Mouse (Mus musculus) embryonic facial prominence, embryonic 14.5 days (tissue): ENCODE data around the gene Gm17542. TPM values are rescaled to one million over a fixed set of nuclear protein-coding genes. Genes with fewer than 3 reads are reported as not detected.
"Not testable (repeated sequence)": the region's sequence is repeated elsewhere in the genome, so short reads cannot be mapped to it uniquely, and the experiment has no call there.

Source experiments
- ATAC-seq: fragments of 200-750 bp; cut with Nextera tagmentation; 2 replicates; pipeline ENCODE4 v1.8.0; 2017; ENCODE audit warnings: low read depth, moderate number of reproducible peaks, moderate TSS enrichment
- DNase-seq: peaks from one replicate; pipeline ENCODE4 v3.0.0-alpha.2; 2015; ENCODE audit warnings: low spot score
- H3K27ac ChIP-seq: fragments of 300-500 bp; sonication (generic); replicated peaks from 2 replicates; pipeline ENCODE4 v1.5.1; 2014; ENCODE audit warnings: low read depth, mild to moderate bottlenecking, low read length, moderate library complexity
- H3K27me3 ChIP-seq: fragments of 300-500 bp; sonication (generic); replicated peaks from 2 replicates; pipeline ENCODE4 v1.6.1; 2014; ENCODE audit warnings: low read length; ENCODE audit not compliant: control insufficient read depth, insufficient read depth
- H3K36me3 ChIP-seq: fragments of 300-500 bp; sonication (generic); 2 replicates; pipeline ENCODE4 v1.6.1; 2014; ENCODE audit warnings: low read length, mixed read lengths; ENCODE audit not compliant: control insufficient read depth, insufficient read depth
- H3K4me1 ChIP-seq: fragments of 300-500 bp; sonication (generic); 2 replicates; pipeline ENCODE4 v1.6.1; 2014; ENCODE audit warnings: antibody characterized with exemption, low read length; ENCODE audit not compliant: control insufficient read depth, insufficient read depth
- H3K4me2 ChIP-seq: fragments of 300-500 bp; sonication (generic); 2 replicates; pipeline ENCODE4 v1.6.1; 2014; ENCODE audit warnings: low read depth, mild to moderate bottlenecking, low read length, moderate library complexity, mixed read lengths
- H3K4me3 ChIP-seq: fragments of 300-500 bp; sonication (generic); 2 replicates; pipeline ENCODE4 v1.5.1; 2014; ENCODE audit warnings: low read depth, mild to moderate bottlenecking, low read length
- H3K9ac ChIP-seq: fragments of 300-500 bp; sonication (generic); 2 replicates; pipeline ENCODE4 v1.6.1; 2014; ENCODE audit warnings: low read depth, mild to moderate bottlenecking, low read length, moderate library complexity, mixed read lengths
- H3K9me3 ChIP-seq: fragments of 300-500 bp; sonication (generic); 2 replicates; pipeline ENCODE4 v1.6.1; 2016; ENCODE audit warnings: low read length; ENCODE audit not compliant: control insufficient read depth
- WGBS: fragments of 180-500 bp; shearing (Covaris S2); extraction: QIAGEN DNeasy Blood & Tissue Kit; methylation state at CpG from one replicate; pipeline ENCODE4 v1.1.7; 2014; 5-methylcytosine and 5-hydroxymethylcytosine counted together
- polyA plus RNA-seq: library from polyadenylated mRNA; unstranded; fragments of >200 nt; fragmentation: Nextera tagmentation; extraction: Ambion mirVana; gene quantifications from 2 replicates; pipeline ENCODE4 v1.2.1, GENCODE M21; 2014

Gene Gm17542
- polyA plus RNA-seq = not detected in 2 replicates

DNA sequence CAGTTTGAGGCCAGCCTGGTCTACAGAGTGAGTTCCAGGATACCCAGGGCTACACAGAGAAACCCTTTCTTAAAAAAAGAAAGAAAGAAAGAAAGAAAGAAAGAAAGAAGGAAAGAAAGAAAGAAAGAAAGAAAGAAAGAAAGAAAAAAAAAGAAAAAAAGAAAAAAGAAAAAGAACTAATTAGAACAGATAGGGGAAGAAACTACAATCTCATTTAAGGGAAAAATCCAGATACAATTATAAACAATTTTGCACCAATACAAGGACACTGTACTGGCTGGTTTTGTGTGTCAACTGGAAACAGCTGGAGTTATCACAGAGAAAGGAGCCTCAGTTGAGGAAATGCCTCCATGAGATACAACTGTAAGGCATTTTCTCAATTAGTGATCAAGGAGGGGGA lies at the start of gene Gm17542:
Gm17542 (minus strand) TSS at position 101 of the 400 bp plus-strand sequence.
- H3K4me2 ChIP-seq, H3K4me1 ChIP-seq, H3K9me3 ChIP-seq, H3K27ac ChIP-seq, H3K27me3 ChIP-seq, ATAC-seq, H3K36me3 ChIP-seq, H3K4me3 ChIP-seq, DNase-seq, H3K9ac ChIP-seq: not testable (repeated sequence)

DNA sequence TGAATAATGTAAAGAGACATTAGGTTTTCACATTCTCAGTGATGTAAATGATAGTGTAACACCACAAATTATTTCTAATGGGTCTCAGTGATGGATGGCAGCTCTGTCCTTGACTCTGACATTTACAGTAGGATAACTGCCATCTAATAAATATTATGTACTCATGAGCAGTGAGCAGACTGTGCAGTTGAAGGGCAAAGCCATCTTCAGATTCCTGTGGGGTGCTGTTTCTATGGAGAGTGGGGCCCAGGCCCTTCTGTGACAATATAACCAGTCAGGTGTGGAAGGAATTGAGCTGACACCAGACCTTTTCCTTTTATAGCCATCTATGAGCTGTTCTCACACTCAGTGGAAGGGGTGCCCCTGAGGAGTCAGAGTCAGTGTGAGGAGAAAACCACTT lies 21.8 kb upstream of the Gm17542 start:
- Histone ChIP-seq H3K27me3 (no peaks in the 10 kb centered on the region), H3K9me3 (no peaks in the 10 kb centered on the region), H3K4me2 (no peak overlapping the region), H3K9ac (no peak overlapping the region), H3K4me3 (no peak overlapping the region), H3K4me1 (no peaks in the 10 kb centered on the region), H3K36me3 (no peaks in the 10 kb centered on the region), H3K27ac (no peak overlapping the region)
- DNase-seq = no peak
- ATAC-seq = no peak

DNA sequence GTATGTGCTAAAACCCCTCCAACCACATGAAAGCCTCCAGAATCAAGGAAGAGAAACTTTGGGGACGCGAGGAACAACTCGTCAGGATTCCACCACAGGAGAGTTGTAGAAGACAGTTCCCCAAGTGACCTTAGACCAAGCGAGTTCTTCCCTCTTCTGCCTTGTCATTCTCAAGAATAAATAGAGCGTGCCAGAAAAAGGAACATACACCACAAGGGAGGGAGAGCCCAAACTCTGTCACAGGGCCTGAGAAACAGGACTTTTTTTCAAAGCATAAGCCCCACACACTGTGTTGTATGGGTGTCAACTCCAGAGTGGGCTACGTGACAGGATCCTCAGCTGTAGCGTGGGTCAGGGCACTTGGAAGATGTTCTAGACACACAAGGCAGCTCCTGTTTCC lies 20.1 kb upstream of the Gm17542 start:
- Histone ChIP-seq H3K4me2 (no peak overlapping the region), H3K27me3 (no peaks in the 10 kb centered on the region), H3K9me3 (no peaks in the 10 kb centered on the region), H3K4me3 (no peak overlapping the region), H3K4me1 (no peaks in the 10 kb centered on the region), H3K36me3 (no peaks in the 10 kb centered on the region), H3K9ac (no peak overlapping the region), H3K27ac (no peak overlapping the region)
- 86% methylated on average over 7 of the region's 7 CpGs for WGBS
- DNase-seq = no peak
- no peak for ATAC-seq

DNA sequence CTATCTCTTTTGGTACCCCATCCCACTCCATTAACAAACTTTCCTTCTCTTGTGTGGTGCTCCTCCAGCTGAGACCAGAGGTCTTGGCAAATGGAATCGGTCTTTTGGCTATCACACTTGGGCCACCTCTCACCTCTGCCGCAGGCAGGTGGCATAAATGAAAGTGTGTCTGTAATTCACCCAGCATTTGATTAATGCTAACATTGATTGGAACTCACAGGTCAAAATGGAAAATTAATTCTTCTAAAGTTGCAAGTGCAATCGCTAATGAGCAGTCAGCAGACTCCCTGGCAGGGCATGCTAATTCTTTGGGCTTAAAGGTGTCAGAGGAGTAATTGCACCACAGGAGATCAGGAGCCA lies 3.2 kb downstream of the Gm17542 start:
- H3K4me3 ChIP-seq = no peak overlapping the region
- DNase-seq (no peak), ATAC-seq (no peak)
- no peak overlapping the region for H3K9ac ChIP-seq
- 61% methylated on average over 3 of the region's 3 CpGs for WGBS
- H3K27ac ChIP-seq = no peak overlapping the region
- no peaks in the 10 kb centered on the region for H3K27me3 ChIP-seq
- H3K9me3 ChIP-seq = peaks cover 4% of the 10 kb centered on the region; the same call in 1 of the 2 replicates
- peak overlapping the region; percentile 56 for H3K4me2 ChIP-seq
- no peaks in the 10 kb centered on the region for H3K36me3 ChIP-seq
- 0 out of 2 replicates have a peak, but pooled peaks cover 5% of the 10 kb centered on the region for H3K4me1 ChIP-seq

DNA sequence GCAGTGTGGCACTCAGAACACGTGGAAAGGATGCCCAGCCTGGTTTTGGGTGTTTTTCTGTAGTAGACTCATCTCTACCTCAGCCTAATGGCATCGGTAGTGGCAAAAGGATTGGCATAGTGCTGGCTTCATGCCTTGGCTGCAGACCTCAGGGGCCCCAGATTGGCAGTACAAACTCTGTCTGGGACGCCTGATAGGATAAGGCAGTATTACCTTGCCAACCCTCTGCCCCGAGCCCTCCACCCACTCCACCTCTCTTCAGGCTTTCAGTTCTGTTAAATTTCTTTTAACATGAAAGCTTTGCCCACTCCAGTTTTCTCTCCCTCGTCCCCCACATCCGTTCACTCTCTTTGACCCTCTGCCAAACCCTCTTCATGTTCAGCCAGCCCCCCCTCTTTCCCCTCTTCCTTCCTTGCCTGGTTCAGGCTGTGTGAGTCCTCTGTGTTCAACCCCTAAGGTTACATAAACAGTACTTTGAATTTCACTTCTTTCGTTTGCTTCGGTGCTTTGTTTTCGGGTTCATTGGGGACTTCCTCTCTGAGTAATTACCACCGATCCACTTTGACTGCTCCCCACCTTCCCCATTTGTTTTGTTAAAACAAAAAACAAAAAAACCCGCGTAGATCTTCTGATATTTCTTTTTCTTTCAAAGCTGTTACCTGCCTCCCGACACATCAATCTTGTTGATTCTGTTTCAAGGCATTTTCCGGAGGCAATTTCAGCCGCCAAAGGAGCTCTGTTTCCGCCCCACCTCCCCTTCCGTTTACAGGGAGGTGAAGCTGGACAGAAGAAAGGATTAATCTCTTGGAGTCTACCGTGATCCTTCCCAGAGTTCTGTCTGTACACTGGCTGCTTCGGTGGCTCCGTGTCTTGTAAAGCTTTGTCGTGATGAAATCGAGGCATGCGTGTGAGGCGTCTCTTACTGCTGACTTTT lies 3.9 kb downstream of the Gm17542 start:
- H3K27ac ChIP-seq = no peak overlapping the region
- DNase-seq = peak; percentile 49
- H3K27me3 ChIP-seq = no peaks in the 10 kb centered on the region
- H3K9ac ChIP-seq = no peak overlapping the region
- ATAC-seq = no peak
- WGBS = 28% methylated on average over 24 of the region's 24 CpGs
- peak overlapping the region; percentile 27 for H3K4me3 ChIP-seq
- H3K4me2 ChIP-seq = peak overlapping the region; percentile 56
- H3K9me3 ChIP-seq = peaks cover 4% of the 10 kb centered on the region; the same call in 1 of the 2 replicates
- 0 out of 2 replicates have a peak, but pooled peaks cover 5% of the 10 kb centered on the region for H3K4me1 ChIP-seq
- H3K36me3 ChIP-seq = no peaks in the 10 kb centered on the region

DNA sequence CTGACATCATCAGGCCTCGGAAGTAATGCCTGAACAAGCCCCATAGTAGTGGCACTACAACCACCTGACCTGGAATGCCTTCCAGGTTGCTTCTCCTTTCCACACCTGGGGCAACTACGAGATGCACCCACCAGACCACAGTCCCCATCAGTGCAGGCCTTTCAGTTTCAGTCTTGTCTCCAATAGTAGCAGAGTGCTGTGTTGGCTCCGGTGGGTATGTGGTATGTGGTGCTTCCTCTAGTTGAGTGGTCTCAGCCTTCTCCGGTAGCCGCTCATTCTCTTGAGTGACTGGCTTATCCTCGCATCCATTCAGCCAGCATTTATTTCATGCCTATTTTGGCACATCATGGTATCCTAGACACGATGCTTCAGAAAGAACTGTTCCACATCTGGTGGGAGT lies 4.8 kb downstream of the Gm17542 start:
- no peak for DNase-seq
- 0 out of 2 replicates have a peak, but pooled peaks cover 5% of the 10 kb centered on the region for H3K4me1 ChIP-seq
- H3K4me2 ChIP-seq = no peak overlapping the region
- no peaks in the 10 kb centered on the region for H3K27me3 ChIP-seq
- no peak for ATAC-seq
- WGBS = 91% methylated on average over 7 of the region's 7 CpGs
- no peaks in the 10 kb centered on the region for H3K36me3 ChIP-seq
- H3K27ac ChIP-seq = no peak overlapping the region
- no peak overlapping the region for H3K9ac ChIP-seq
- H3K4me3 ChIP-seq = no peak overlapping the region
- peaks cover 4% of the 10 kb centered on the region; the same call in 1 of the 2 replicates for H3K9me3 ChIP-seq

DNA sequence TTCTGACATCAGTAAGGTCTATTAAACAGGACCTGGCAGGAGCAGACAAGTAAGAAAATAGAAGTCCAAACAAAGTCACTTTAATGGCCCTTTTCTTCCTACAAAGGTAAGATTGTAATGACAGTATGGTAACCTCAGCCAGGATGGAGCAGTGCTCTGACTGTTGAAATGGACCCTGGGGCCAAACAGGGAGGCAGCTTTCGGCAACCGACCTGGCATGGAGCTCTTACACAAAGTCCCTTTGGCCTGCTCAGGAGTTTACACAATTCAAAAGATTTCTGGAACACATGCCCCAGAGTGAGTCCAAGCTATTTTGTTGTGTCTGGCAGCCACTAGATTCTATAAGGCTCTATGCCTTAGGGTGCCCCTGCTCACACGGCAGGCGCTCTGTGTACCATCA lies 9.0 kb downstream of the Gm17542 start:
- ATAC-seq = no peak
- 81% methylated on average over 4 of the region's 4 CpGs for WGBS
- no peaks in the 10 kb centered on the region for H3K9me3 ChIP-seq
- no peak for DNase-seq
- no peak overlapping the region for H3K4me2 ChIP-seq
- H3K4me3 ChIP-seq = no peak overlapping the region
- no peak overlapping the region for H3K27ac ChIP-seq
- H3K4me1 ChIP-seq = 0 out of 2 replicates have a peak, but pooled peaks cover 4% of the 10 kb centered on the region
- H3K9ac ChIP-seq = no peak overlapping the region
- H3K27me3 ChIP-seq = no peaks in the 10 kb centered on the region
- H3K36me3 ChIP-seq = no peaks in the 10 kb centered on the region

DNA sequence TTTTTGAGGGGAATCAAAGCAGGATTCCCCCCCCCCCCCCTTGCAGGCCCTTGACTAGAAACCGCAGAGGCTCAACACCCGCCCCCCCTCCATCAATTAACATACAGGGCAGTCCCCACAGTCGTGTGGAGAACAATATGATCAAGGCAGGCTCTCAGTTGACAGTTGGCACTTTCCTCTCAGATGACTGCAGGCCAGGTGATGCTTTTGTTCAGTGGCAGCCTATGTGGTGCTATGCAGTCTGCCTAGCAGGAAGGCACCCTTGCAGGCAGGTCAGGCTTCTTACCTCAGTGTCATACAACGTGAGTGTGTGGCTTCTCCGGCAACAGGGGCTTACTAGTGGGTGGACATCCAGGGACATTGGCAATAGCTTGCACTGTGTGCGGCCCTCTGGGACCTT lies 17.4 kb downstream of the Gm17542 start:
- no peak overlapping the region for H3K27ac ChIP-seq
- H3K9ac ChIP-seq = no peak overlapping the region
- no peaks in the 10 kb centered on the region for H3K9me3 ChIP-seq
- DNase-seq = peak; percentile 12
- H3K36me3 ChIP-seq = no peaks in the 10 kb centered on the region
- peak; percentile 63; the same call in 1 of the 2 replicates for ATAC-seq
- no peaks in the 10 kb centered on the region for H3K27me3 ChIP-seq
- 51% methylated on average over 6 of the region's 6 CpGs for WGBS
- no peak overlapping the region for H3K4me2 ChIP-seq
- H3K4me3 ChIP-seq = no peak overlapping the region
- H3K4me1 ChIP-seq = no peaks in the 10 kb centered on the region

DNA sequence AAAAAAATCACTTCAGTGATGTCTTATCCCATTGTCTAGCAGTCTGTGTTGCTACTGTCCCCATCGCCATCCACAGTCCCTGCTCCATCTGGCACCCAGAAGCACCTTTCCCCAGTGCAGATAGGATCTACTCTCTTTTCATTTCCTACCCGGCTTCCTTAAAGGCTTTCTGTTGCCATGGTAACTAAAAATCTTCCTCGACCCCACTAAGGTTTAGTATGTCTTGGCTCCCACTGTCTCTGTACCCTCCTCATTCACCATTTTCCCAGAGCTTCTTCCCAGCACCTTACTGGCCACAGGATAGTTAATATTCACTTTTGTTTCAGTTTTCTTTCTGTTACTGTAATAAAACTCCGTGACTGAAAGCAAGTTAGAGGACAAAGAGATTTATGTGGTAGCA lies 17.9 kb downstream of the Gm17542 start:
- H3K4me1 ChIP-seq = no peaks in the 10 kb centered on the region
- H3K4me3 ChIP-seq = no peak overlapping the region
- ATAC-seq = no peak
- WGBS = 36% methylated on average over 4 of the region's 4 CpGs
- H3K27ac ChIP-seq = no peak overlapping the region
- H3K36me3 ChIP-seq = no peaks in the 10 kb centered on the region
- H3K4me2 ChIP-seq = no peak overlapping the region
- H3K9ac ChIP-seq = no peak overlapping the region
- H3K9me3 ChIP-seq = no peaks in the 10 kb centered on the region
- H3K27me3 ChIP-seq = no peaks in the 10 kb centered on the region
- DNase-seq = no peak
